Mouse (Mus musculus): ENCODE results near the gene Fbln5.

Gene Fbln5

GRCm38 (mm10) chr12:101801744-101802143 lies 17.1 kb downstream of the Fbln5 start:
- H3K9me3 ChIP-seq (ENCODE audit: low read length), result no peaks in the 10 kb centered on the region
- no peaks in the 10 kb centered on the region for H3K36me3 ChIP-seq (ENCODE audit: insufficient read depth, low read length)
- no peak overlapping the region for H3K4me3 ChIP-seq (replicated peaks; ENCODE audit: low read length)
- no peak for TF ChIP-seq NANOG (IDR thresholded peaks at IDR 0.05; ENCODE audit: borderline replicate concordance, low read length)
- TF ChIP-seq POU5F1 (IDR thresholded peaks at IDR 0.05; ENCODE audit: borderline replicate concordance, low read length), result no peak
- TF ChIP-seq CTCF (conservative IDR thresholded peaks at IDR 0.05; ENCODE audit: low read length), result no peak
- H3K27me3 ChIP-seq (ENCODE audit: insufficient read depth, low read length), result no peaks in the 10 kb centered on the region
- no peaks in the 10 kb centered on the region for H3K4me1 ChIP-seq (replicated peaks; ENCODE audit: low read depth, low read length)

GRCm38 (mm10) chr12:101801051-101801450 lies 17.8 kb downstream of the Fbln5 start:
- TF ChIP-seq POU5F1 (IDR thresholded peaks at IDR 0.05; ENCODE audit: borderline replicate concordance, low read length), result no peak
- TF ChIP-seq CTCF (conservative IDR thresholded peaks at IDR 0.05; ENCODE audit: low read length), result no peak
- H3K4me3 ChIP-seq (replicated peaks; ENCODE audit: low read length), result no peak overlapping the region
- H3K4me1 ChIP-seq (replicated peaks; ENCODE audit: low read depth, low read length), result no peaks in the 10 kb centered on the region
- H3K36me3 ChIP-seq (ENCODE audit: insufficient read depth, low read length), result no peaks in the 10 kb centered on the region
- no peaks in the 10 kb centered on the region; the same call in 1 of the 2 replicates for H3K9me3 ChIP-seq (ENCODE audit: low read length)
- H3K27me3 ChIP-seq (ENCODE audit: insufficient read depth, low read length), result no peaks in the 10 kb centered on the region

GRCm38 (mm10) chr12:101798189-101798922 lies 20.5 kb downstream of the Fbln5 start:
- Histone ChIP-seq H3K36me3 (ENCODE audit: insufficient read depth, low read length) (no peaks in the 10 kb centered on the region), H3K27me3 (ENCODE audit: insufficient read depth, low read length) (no peaks in the 10 kb centered on the region), H3K4me3 (replicated peaks; ENCODE audit: low read length) (no peak overlapping the region), H3K4me1 (replicated peaks; ENCODE audit: low read depth, low read length) (no peaks in the 10 kb centered on the region), H3K9me3 (ENCODE audit: low read length) (no peaks in the 10 kb centered on the region; the same call in 1 of the 2 replicates)
- TF ChIP-seq CTCF (conservative IDR thresholded peaks at IDR 0.05; ENCODE audit: low read length) (no peak), NANOG (IDR thresholded peaks at IDR 0.05; ENCODE audit: borderline replicate concordance, low read length) (no peak), POU5F1 (IDR thresholded peaks at IDR 0.05; ENCODE audit: borderline replicate concordance, low read length) (no peak)

- TF ChIP-seq CTCF (conservative IDR thresholded peaks at IDR 0.05; ENCODE audit: low read length) (no peak), POU5F1 (IDR thresholded peaks at IDR 0.05; ENCODE audit: borderline replicate concordance, low read length) (no peak), NANOG (IDR thresholded peaks at IDR 0.05; ENCODE audit: borderline replicate concordance, low read length) (no peak)
- H3K27me3 ChIP-seq (ENCODE audit: insufficient read depth, low read length), result no peaks in the 10 kb centered on the region
Observed at GRCm38 (mm10) chr12:101794458-101794857, 24.4 kb downstream of the Fbln5 start.

GRCm38 (mm10) chr12:101793221-101793621 lies 25.6 kb downstream of the Fbln5 start:
- H3K4me1 ChIP-seq (replicated peaks; ENCODE audit: low read depth, low read length), result no peaks in the 10 kb centered on the region

More at GRCm38 (mm10) chr12:101794458-101794857, 24.4 kb downstream of the Fbln5 start:
- no peaks in the 10 kb centered on the region for H3K4me1 ChIP-seq (replicated peaks; ENCODE audit: low read depth, low read length)
- H3K36me3 ChIP-seq (ENCODE audit: insufficient read depth, low read length), result no peaks in the 10 kb centered on the region
- no peak overlapping the region for H3K4me3 ChIP-seq (replicated peaks; ENCODE audit: low read length)
- no peaks in the 10 kb centered on the region; the same call in 1 of the 2 replicates for H3K9me3 ChIP-seq (ENCODE audit: low read length)

GRCm38 (mm10) chr12:101792684-101793083 lies 26.2 kb downstream of the Fbln5 start:
- no peak for TF ChIP-seq NANOG (IDR thresholded peaks at IDR 0.05; ENCODE audit: borderline replicate concordance, low read length)
- TF ChIP-seq CTCF (conservative IDR thresholded peaks at IDR 0.05; ENCODE audit: low read length), result no peak
- no peak for TF ChIP-seq POU5F1 (IDR thresholded peaks at IDR 0.05; ENCODE audit: borderline replicate concordance, low read length)
- H3K4me3 ChIP-seq (replicated peaks; ENCODE audit: low read length), result no peak overlapping the region
- H3K27me3 ChIP-seq (ENCODE audit: insufficient read depth, low read length), result no peaks in the 10 kb centered on the region
- no peaks in the 10 kb centered on the region for H3K4me1 ChIP-seq (replicated peaks; ENCODE audit: low read depth, low read length)
- no peaks in the 10 kb centered on the region for H3K36me3 ChIP-seq (ENCODE audit: insufficient read depth, low read length)
- H3K9me3 ChIP-seq (ENCODE audit: low read length), result no peaks in the 10 kb centered on the region; the same call in 1 of the 2 replicates

More at GRCm38 (mm10) chr12:101793221-101793621, 25.6 kb downstream of the Fbln5 start:
- Histone ChIP-seq H3K9me3 (ENCODE audit: low read length) (no peaks in the 10 kb centered on the region; the same call in 1 of the 2 replicates), H3K4me3 (replicated peaks; ENCODE audit: low read length) (no peak overlapping the region), H3K36me3 (ENCODE audit: insufficient read depth, low read length) (no peaks in the 10 kb centered on the region), H3K27me3 (ENCODE audit: insufficient read depth, low read length) (no peaks in the 10 kb centered on the region)
- TF ChIP-seq NANOG (IDR thresholded peaks at IDR 0.05; ENCODE audit: borderline replicate concordance, low read length), result no peak
- TF ChIP-seq POU5F1 (IDR thresholded peaks at IDR 0.05; ENCODE audit: borderline replicate concordance, low read length), result no peak
- no peak for TF ChIP-seq CTCF (conservative IDR thresholded peaks at IDR 0.05; ENCODE audit: low read length)

- Histone ChIP-seq H3K4me3 (replicated peaks; ENCODE audit: low read length) (no peak overlapping the region), H3K27me3 (ENCODE audit: insufficient read depth, low read length) (no peaks in the 10 kb centered on the region), H3K36me3 (ENCODE audit: insufficient read depth, low read length) (no peaks in the 10 kb centered on the region), H3K9me3 (ENCODE audit: low read length) (no peaks in the 10 kb centered on the region), H3K4me1 (replicated peaks; ENCODE audit: low read depth, low read length) (no peaks in the 10 kb centered on the region)
- no peak for TF ChIP-seq POU5F1 (IDR thresholded peaks at IDR 0.05; ENCODE audit: borderline replicate concordance, low read length)
- no peak for TF ChIP-seq NANOG (IDR thresholded peaks at IDR 0.05; ENCODE audit: borderline replicate concordance, low read length)
- no peak for TF ChIP-seq CTCF (conservative IDR thresholded peaks at IDR 0.05; ENCODE audit: low read length)
Observed at GRCm38 (mm10) chr12:101789767-101790166, 29.1 kb downstream of the Fbln5 start.

GRCm38 (mm10) chr12:101789250-101789649 lies 29.6 kb downstream of the Fbln5 start:
- Histone ChIP-seq H3K4me1 (replicated peaks; ENCODE audit: low read depth, low read length) (no peaks in the 10 kb centered on the region), H3K36me3 (ENCODE audit: insufficient read depth, low read length) (no peaks in the 10 kb centered on the region)
- TF ChIP-seq NANOG (IDR thresholded peaks at IDR 0.05; ENCODE audit: borderline replicate concordance, low read length) (no peak), CTCF (conservative IDR thresholded peaks at IDR 0.05; ENCODE audit: low read length) (no peak), POU5F1 (IDR thresholded peaks at IDR 0.05; ENCODE audit: borderline replicate concordance, low read length) (no peak)

More at GRCm38 (mm10) chr12:101789250-101789649, 29.6 kb downstream of the Fbln5 start:
- Histone ChIP-seq H3K9me3 (ENCODE audit: low read length) (no peaks in the 10 kb centered on the region), H3K4me3 (replicated peaks; ENCODE audit: low read length) (no peak overlapping the region), H3K27me3 (ENCODE audit: insufficient read depth, low read length) (no peaks in the 10 kb centered on the region)

Data from E14TG2a.4 (cell line).